Mouse (Mus musculus): ENCODE measurements around the gene Rad23b.
"Not testable (repeated sequence)": the region's sequence is repeated elsewhere in the genome, so short reads cannot be mapped to it uniquely, and the experiment has no call there.

Rad23b gene

GRCm38 (mm10) chr4:55354038-55354437, 4.2 kb downstream of the Rad23b start:
- no peak for DNase-seq (ENCODE audit: low read depth, low spot score)

GRCm38 (mm10) chr4:55355845-55356244, 6.0 kb downstream of the Rad23b start:
- DNase-seq (ENCODE audit: low read depth, low spot score): no peak

GRCm38 (mm10) chr4:55356726-55357125, 6.9 kb downstream of the Rad23b start:
- DNase-seq (ENCODE audit: low read depth, low spot score): no peak

- no peak for DNase-seq (ENCODE audit: low read depth, low spot score)
Measured at GRCm38 (mm10) chr4:55363866-55364265, 14.0 kb downstream of the Rad23b start.

GRCm38 (mm10) chr4:55364374-55364773, 14.5 kb downstream of the Rad23b start:
- peak; percentile 60 for DNase-seq (ENCODE audit: low read depth, low spot score)

DNA sequence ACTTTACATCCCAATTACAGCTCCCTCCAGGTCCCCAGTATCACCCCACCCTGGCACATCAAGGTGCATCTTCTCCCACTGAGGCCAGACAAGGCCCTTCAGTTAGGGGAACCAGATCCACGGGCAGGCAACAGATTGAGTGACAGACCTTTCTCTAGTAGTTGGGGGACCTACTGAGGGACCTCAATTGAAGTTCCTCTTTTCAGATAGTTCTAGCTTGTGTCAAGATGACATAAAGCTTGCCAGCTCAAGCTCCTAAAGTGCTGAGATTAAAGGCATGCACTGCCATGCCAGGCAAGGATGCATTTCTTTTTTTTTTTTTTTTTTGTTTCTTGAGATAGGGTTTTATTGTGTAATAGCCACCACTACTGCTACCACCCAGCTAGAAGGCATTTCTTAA, 16.2 kb downstream of the Rad23b start:
- no peak for DNase-seq (ENCODE audit: low read depth, low spot score)

DNA sequence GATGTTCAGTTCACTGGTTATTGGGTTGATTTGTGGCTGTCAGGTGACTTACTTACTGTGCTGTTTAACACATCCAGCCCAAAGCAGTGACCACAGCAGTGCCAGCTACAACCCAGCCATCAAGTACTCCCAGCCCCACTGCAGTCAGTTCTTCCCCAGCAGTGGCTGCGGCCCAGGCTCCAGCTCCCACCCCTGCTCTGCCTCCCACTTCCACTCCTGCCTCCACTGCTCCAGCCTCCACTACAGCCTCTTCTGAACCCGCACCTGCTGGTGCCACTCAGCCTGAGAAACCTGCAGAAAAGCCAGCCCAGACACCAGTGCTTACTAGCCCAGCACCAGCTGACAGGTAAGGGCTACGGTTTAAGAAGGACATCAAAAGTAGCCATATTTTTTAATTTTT, 20.3 kb downstream of the Rad23b start:
- DNase-seq (ENCODE audit: low read depth, low spot score): no peak

GRCm38 (mm10) chr4:55371355-55371754, 21.5 kb downstream of the Rad23b start:
- no peak for DNase-seq (ENCODE audit: low read depth, low spot score)

DNA sequence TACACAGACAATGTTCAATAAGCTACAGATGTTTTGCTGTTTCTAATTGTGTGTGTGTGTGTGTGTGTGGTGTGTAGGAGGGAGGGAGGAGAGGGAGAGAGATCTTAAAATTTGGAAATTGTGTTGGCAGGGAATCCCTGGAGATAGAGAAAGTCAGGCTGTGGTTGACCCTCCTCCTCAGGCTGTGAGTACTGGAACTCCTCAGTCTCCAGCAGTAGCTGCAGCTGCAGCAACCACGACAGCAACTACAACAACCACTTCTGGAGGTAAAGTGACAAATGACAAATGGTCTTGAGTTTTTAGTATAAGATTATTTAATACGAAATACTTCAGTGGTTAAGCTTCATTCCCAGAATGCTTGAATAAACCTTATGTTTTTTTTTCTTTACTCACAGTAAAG, 32.5 kb downstream of the Rad23b start:
- no peak for DNase-seq (ENCODE audit: low read depth, low spot score)

DNA sequence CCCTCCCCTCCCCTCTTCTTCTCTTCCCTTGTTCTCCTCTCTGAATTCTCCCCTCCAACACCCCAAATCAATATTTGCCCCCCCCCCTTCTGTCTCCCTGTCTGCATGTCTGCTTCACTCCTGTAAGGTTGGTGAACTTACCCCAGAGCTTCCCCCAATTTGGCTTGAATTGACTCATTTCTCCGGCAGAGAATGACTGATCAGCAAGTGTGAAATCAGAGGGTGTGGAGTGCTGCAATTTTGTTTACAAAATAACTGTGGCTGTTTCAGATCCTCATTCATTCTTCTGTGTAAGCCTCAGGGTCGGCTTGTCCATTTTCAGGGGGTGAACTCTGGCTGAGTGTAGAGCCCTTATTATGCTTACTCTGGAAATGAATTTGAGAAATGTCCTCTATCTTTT, 36.9 kb downstream of the Rad23b start:
- no peak for DNase-seq (ENCODE audit: low read depth, low spot score)

GRCm38 (mm10) chr4:55391480-55391879, 41.6 kb downstream of the Rad23b start:
- DNase-seq (ENCODE audit: low read depth, low spot score): no peak

- no peak for DNase-seq (ENCODE audit: low read depth, low spot score)
Measured at GRCm38 (mm10) chr4:55392445-55392844, 42.6 kb downstream of the Rad23b start.

DNA sequence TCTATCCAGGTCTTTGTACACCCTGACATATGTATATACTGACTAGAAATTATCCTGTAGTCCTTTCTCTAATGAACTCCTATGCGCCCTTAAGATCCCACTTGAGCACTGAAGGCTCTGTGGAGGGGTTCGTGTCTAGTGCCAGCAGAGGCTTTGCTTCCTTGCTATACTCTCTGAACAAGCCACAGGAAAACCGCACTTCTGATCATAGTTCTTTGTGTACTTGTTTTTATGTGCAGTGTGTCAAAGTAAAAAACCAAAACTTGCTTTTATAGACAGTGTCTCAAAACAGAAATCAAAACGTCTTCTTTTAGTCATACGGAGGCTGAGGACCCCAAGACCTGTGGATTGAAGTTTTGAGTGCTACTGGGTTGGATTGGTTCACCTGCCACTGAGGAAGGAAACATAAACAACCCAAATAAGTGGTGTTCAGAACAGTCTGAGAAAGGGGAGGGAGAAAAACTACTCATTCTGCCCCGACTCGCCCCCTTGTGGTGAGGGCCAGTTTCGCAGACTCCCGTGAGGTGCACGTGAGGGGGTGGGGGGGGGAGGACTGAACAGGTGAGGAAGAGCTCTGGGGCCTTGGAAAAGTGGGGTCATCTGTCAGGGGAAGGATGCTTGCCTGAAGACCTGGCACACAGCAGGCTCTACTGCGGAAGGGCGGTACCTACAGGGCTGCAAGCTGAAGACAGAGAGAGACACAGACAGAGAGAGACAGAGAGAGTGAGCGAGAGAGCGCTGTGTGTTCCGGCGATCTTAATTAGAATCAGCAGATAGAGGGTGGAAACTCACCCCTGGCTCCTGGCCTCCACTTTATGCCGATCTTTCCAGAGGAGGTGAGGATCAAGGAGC, 48.3 kb downstream of the Rad23b start:
- peak; percentile 58 for DNase-seq (ENCODE audit: low read depth, low spot score)

GRCm38 (mm10) chr4:55398901-55399300, 49.1 kb downstream of the Rad23b start:
- DNase-seq (ENCODE audit: low read depth, low spot score): no peak

- no peak for DNase-seq (ENCODE audit: low read depth, low spot score)
Measured at GRCm38 (mm10) chr4:55405329-55405728, 55.5 kb downstream of the Rad23b start.

DNA sequence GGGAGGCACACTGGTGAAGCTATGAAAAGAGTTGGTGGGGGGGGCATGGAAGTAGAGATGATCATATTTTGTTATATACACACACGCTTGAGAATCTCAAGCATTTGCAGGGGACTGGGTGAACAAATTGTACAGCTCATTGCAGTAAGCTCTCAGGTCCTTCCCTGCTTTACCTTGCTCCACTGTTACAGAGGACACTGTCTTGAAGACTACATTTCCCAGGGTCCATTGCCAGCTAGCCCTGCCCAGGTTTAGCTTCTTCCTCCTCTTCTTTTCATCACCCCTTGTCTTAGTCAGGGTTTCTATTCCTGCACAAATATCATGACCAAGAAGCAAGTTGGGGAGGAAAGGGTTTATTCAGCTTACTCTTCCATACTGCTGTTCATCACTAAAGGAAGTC, 56.7 kb downstream of the Rad23b start:
- no peak for DNase-seq (ENCODE audit: low read depth, low spot score)

DNA sequence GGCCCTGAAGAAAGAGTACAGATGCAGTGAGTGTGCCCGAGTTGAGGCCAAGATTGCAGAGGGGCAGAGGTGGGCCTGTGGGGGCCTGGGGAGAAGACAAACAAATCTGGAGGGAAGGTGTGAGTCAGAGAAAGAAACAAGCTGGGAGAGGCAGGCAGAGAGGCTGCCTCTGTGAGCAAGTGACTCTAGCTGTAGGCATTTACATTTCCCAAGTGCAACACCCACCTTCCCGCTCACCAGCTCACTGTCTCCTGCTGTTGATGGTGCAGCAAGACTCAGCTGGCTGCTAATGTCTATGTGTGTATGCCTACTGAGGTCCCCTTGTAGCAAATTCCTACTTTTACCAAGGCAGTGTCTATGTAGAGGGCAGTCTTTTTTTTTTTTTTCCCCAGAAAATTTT, 58.2 kb downstream of the Rad23b start:
- no peak for DNase-seq (ENCODE audit: low read depth, low spot score)

DNA sequence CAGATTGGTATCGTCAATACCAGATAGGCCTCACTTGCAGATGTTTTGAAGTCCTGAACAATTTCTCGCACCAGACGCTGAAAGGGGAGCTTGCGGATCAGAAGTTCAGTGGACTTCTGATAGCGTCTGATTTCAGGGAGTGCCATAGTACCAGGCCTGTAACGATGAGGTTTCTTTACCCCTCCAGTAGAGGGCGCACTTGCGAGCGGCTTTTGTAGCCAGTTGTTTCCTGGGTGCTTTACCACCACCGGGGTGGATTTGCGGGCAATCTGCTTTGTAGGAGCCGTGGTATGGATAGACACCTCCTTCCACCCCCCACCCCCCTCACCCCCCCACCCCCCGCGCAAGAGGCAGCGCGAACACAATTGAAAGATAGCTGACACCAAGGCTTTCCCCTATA, 59.2 kb downstream of the Rad23b start:
- no peak for DNase-seq (ENCODE audit: low read depth, low spot score)

DNA sequence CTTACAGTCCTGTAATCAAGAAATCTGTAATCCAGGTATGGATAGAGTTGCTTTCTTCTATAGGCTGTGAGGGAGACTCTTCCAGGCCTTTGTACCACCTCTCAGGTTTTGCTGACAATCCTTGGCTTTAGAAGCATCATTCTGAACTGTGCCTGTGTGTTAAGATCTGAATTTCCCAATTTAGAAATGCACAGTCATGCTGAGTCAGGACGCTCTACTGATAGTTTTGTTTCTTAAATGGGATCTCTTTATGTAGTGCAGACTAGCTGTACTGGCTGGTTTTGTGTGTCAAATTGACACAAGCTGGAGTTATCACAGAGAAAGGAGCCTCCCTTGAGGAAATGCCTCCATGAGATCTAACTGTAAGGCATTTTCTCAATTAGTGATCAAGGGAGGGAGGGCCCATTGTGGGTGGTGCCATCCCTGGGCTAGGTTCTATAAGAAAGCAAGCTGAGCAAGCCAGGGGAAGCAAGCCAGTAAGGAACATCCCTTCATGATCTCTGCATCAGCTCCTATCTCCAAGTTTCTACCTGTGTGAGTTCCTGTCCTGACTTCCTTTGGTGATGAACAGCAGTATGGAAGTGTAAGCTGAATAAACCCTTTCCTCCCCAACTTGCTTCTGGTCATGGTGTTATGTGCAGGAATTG, 59.9 kb downstream of the Rad23b start:
- not testable (repeated sequence) for DNase-seq (ENCODE audit: low read depth, low spot score)

- no peak for DNase-seq (ENCODE audit: low read depth, low spot score)
Measured at GRCm38 (mm10) chr4:55415864-55416263, 66.0 kb downstream of the Rad23b start.

DNA sequence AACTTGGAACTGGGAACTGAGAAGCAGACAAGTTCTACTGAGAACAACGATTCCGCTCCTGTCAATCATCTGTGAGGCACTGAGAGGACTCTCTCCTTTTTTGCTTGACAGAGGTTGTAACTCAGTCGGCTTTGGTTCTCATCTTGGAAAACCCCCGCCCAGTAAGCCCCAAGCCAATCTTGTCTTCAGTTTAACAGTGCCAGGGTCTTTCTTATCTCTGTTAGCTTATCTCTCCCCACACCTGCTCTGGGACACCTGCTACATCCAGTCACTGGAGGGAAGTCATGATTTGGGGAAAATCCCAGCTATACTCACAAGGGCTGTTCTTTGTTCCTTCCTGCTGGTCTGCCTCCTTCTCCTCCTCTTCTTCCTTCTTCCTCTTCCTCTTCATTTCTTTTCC, 76.4 kb downstream of the Rad23b start:
- DNase-seq (ENCODE audit: low read depth, low spot score): no peak
